Mouse (Mus musculus): ENCODE data around the gene Vsig8.
A peak's percentile ranks its signal among the peaks of the same experiment; 100 is the strongest.

The Vsig8 gene

GRCm38 (mm10) chr1:172555638-172556037, at the start of gene Vsig8:
TSS of gene Vsig8 (plus strand) at chr1:172555938.
- DNase-seq (ENCODE audit: low spot score) = no peak

- no peak for DNase-seq (ENCODE audit: low spot score)
Observed at GRCm38 (mm10) chr1:172507001-172507400, 48.7 kb upstream of the Vsig8 start.

- DNase-seq (ENCODE audit: low spot score) = no peak
Observed at GRCm38 (mm10) chr1:172507701-172508100, 48.0 kb upstream of the Vsig8 start.

GRCm38 (mm10) chr1:172508172-172508571, 47.6 kb upstream of the Vsig8 start:
- no peak for DNase-seq (ENCODE audit: low spot score)

- no peak for DNase-seq (ENCODE audit: low spot score)
Observed at GRCm38 (mm10) chr1:172509235-172509634, 46.5 kb upstream of the Vsig8 start.

GRCm38 (mm10) chr1:172509983-172510382, 45.8 kb upstream of the Vsig8 start:
- DNase-seq (ENCODE audit: low spot score) = no peak

GRCm38 (mm10) chr1:172510421-172510972, 45.2 kb upstream of the Vsig8 start:
- DNase-seq (ENCODE audit: low spot score) = no peak

- no peak for DNase-seq (ENCODE audit: low spot score)
Observed at GRCm38 (mm10) chr1:172512962-172513361, 42.8 kb upstream of the Vsig8 start.

GRCm38 (mm10) chr1:172513525-172514212, 42.1 kb upstream of the Vsig8 start:
- no peak for DNase-seq (ENCODE audit: low spot score)

- DNase-seq (ENCODE audit: low spot score) = no peak
Observed at GRCm38 (mm10) chr1:172514213-172514529, 41.6 kb upstream of the Vsig8 start.

- DNase-seq (ENCODE audit: low spot score) = no peak
Observed at GRCm38 (mm10) chr1:172514551-172515268, 41.0 kb upstream of the Vsig8 start.

- no peak for DNase-seq (ENCODE audit: low spot score)
Observed at GRCm38 (mm10) chr1:172515396-172515795, 40.3 kb upstream of the Vsig8 start.

- DNase-seq (ENCODE audit: low spot score) = no peak
Observed at GRCm38 (mm10) chr1:172518013-172518412, 37.7 kb upstream of the Vsig8 start.

GRCm38 (mm10) chr1:172519644-172520043, 36.1 kb upstream of the Vsig8 start:
- DNase-seq (ENCODE audit: low spot score) = no peak

GRCm38 (mm10) chr1:172520576-172521440, 34.9 kb upstream of the Vsig8 start, which contains the start of gene Cfap45:
TSS of gene Cfap45 (plus strand) at chr1:172520801.
- peak; percentile 95 for DNase-seq (ENCODE audit: low spot score)

GRCm38 (mm10) chr1:172522524-172522923, 33.2 kb upstream of the Vsig8 start:
- no peak for DNase-seq (ENCODE audit: low spot score)

GRCm38 (mm10) chr1:172523699-172524101, 32.0 kb upstream of the Vsig8 start:
- DNase-seq (ENCODE audit: low spot score) = no peak

GRCm38 (mm10) chr1:172525027-172525764, 30.5 kb upstream of the Vsig8 start:
- DNase-seq (ENCODE audit: low spot score) = peak; percentile 48

- no peak for DNase-seq (ENCODE audit: low spot score)
Observed at GRCm38 (mm10) chr1:172525971-172526370, 29.8 kb upstream of the Vsig8 start.

GRCm38 (mm10) chr1:172526380-172527081, 29.2 kb upstream of the Vsig8 start:
- no peak for DNase-seq (ENCODE audit: low spot score)

GRCm38 (mm10) chr1:172527431-172527830, 28.3 kb upstream of the Vsig8 start:
- DNase-seq (ENCODE audit: low spot score) = no peak
